Mouse (Mus musculus): ENCODE measurements at regions not wholly inside any gene's neighbourhood (a gene's known extent, or its start where the extent isn't known, plus 50 kb on each side); places are given as distances from the start of the nearest gene placed in this dataset.

DNA sequence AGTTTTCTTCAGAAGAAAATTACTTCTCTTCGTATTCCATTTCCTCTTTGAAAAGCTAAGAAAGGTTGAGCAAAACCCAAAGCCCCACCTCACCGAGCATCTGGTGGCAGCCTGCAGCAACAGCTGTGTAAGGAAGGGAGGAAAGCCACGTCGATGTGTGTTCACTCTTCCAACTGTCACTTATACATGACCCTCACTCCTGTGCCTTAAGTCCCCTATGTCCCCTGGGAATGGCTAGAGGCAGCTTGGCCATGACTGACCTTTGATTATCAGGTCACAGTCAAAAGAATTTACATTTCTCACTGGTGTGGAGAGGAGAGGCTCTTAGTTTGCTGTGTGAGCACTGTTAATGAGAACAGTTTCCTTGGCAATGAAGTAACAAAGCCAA is 266.8 kb upstream of the Nr5a2 start:
- DNase-seq (ENCODE audit: low read depth, low spot score) = no peak
- Histone ChIP-seq H3K4me3 (ENCODE audit: control insufficient read depth in 1 of 2, insufficient read depth in 1 of 2, low read depth in 2 of 2, low read length in 2 of 2) (no peak overlapping the region), H3K9ac (ENCODE audit: control insufficient read depth, low read depth, low read length, poor library complexity, severe bottlenecking) (no peak overlapping the region), H3K27me3 (ENCODE audit: control insufficient read depth in 1 of 2, insufficient read depth in 2 of 2, low read length in 2 of 2) (no peaks in the 10 kb centered on the region), H3K36me3 (ENCODE audit: control insufficient read depth in 1 of 2, insufficient read depth in 2 of 2, low read length in 2 of 2) (no peaks in the 10 kb centered on the region), H3K4me1 (ENCODE audit: control insufficient read depth in 1 of 2, insufficient read depth in 2 of 2, low read length in 2 of 2) (no peaks in the 10 kb centered on the region), H3K9me3 (replicated peaks; ENCODE audit: insufficient read depth, low read length) (no peaks in the 10 kb centered on the region), H3K79me2 (ENCODE audit: control insufficient read depth, insufficient read depth, low read length, poor library complexity) (no peaks in the 10 kb centered on the region), H3K27ac (ENCODE audit: control insufficient read depth, low read depth, low read length) (no peak overlapping the region)
- TF ChIP-seq TAL1 (IDR thresholded peaks at IDR 0.05; ENCODE audit: low read length) (no peak), HCFC1 (IDR thresholded peaks at IDR 0.05; ENCODE audit: low read depth, low read length) (no peak), RCOR1 (IDR thresholded peaks at IDR 0.05; ENCODE audit: low read depth, low read length) (no peak), ZKSCAN1 (IDR thresholded peaks at IDR 0.05; ENCODE audit: low read depth, low read length) (no peak), EP300 (IDR thresholded peaks at IDR 0.05; ENCODE audit: low read depth in 1 of 2, low read length in 2 of 2) (no peak), ELF1 (IDR thresholded peaks at IDR 0.05; ENCODE audit: low read depth, low read length) (no peak), MAX (IDR thresholded peaks at IDR 0.05; ENCODE audit: low read length) (no peak)

DNA sequence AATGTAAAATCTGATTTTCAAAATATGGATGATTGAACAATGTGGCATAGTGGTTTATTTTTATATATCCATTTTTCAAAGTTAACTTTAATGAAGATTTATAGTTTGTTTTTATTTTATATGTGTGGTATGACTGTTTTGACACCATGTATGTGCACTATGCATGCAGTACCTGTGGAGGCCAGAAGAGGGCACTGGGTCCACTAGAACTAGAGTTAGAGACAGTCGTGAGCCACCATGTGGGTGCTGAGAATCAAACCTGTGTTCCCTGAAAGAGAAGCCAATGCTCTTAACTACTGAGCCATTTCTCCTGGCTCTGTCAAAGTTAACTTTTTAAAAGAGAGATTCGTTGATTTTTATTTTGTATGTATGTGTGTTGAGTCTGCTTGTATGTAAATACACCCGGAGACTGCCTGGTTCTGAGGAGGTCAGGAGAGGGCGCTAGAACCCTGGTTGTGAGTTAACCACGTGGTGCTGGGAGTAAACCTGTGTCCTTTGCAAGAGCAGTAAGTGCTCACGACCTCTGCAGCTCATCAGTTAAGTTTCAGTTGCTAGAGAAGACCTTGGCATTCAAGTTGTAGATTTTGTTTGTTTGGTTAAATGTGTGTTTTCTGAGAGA is 266.3 kb upstream of the Nr5a2 start:
- Histone ChIP-seq H3K79me2 (ENCODE audit: control insufficient read depth, insufficient read depth, low read length, poor library complexity) (no peaks in the 10 kb centered on the region), H3K4me1 (ENCODE audit: control insufficient read depth in 1 of 2, insufficient read depth in 2 of 2, low read length in 2 of 2) (no peaks in the 10 kb centered on the region), H3K4me3 (ENCODE audit: control insufficient read depth in 1 of 2, insufficient read depth in 1 of 2, low read depth in 2 of 2, low read length in 2 of 2) (no peak overlapping the region), H3K9me3 (replicated peaks; ENCODE audit: insufficient read depth, low read length) (no peaks in the 10 kb centered on the region), H3K27me3 (ENCODE audit: control insufficient read depth in 1 of 2, insufficient read depth in 2 of 2, low read length in 2 of 2) (no peaks in the 10 kb centered on the region), H3K27ac (ENCODE audit: control insufficient read depth, low read depth, low read length) (no peak overlapping the region), H3K9ac (ENCODE audit: control insufficient read depth, low read depth, low read length, poor library complexity, severe bottlenecking) (no peak overlapping the region), H3K36me3 (ENCODE audit: control insufficient read depth in 1 of 2, insufficient read depth in 2 of 2, low read length in 2 of 2) (no peaks in the 10 kb centered on the region)
- TF ChIP-seq E2F4 (IDR thresholded peaks at IDR 0.05; ENCODE audit: borderline replicate concordance, low read depth, low read length) (no peak), CTCF (IDR thresholded peaks at IDR 0.05 in 2 of 3, conservative IDR thresholded peaks at IDR 0.05 in 1 of 3; ENCODE audit: control insufficient read depth in 1 of 3, insufficient read depth in 1 of 3, low read depth in 2 of 3, low read length in 3 of 3, poor library complexity in 1 of 3, severe bottlenecking in 1 of 3) (peak; percentile 28 to 41 (median 39); a peak in 5 of 6 replicates), ETS1 (IDR thresholded peaks at IDR 0.05; ENCODE audit: low read depth, low read length) (no peak), EP300 (IDR thresholded peaks at IDR 0.05; ENCODE audit: low read depth in 1 of 2, low read length in 2 of 2) (no peak), SMC3 (IDR thresholded peaks at IDR 0.05; ENCODE audit: low read depth, low read length) (peak; percentile 36), ELF1 (IDR thresholded peaks at IDR 0.05; ENCODE audit: low read depth, low read length) (no peak), USF1 (IDR thresholded peaks at IDR 0.05; ENCODE audit: low read depth, low read length) (peak; percentile 9; the same call in 1 of the 2 replicates), RAD21 (IDR thresholded peaks at IDR 0.05; ENCODE audit: low read depth, low read length) (peak; percentile 7), SIN3A (IDR thresholded peaks at IDR 0.05; ENCODE audit: low read length) (no peak), TAL1 (IDR thresholded peaks at IDR 0.05; ENCODE audit: low read length) (no peak), CHD1 (IDR thresholded peaks at IDR 0.05; ENCODE audit: low read depth, low read length) (no peak), TCF12 (IDR thresholded peaks at IDR 0.05; ENCODE audit: low read depth, low read length) (no peak)
- DNase-seq (ENCODE audit: low read depth, low spot score) = peak; percentile 23

Measured in MEL (cell line).